Mouse (Mus musculus) G1E (cell line): ENCODE results near the gene Casc3.

ENCODE experiments used
- CTCF ChIP-seq: IDR thresholded peaks from 2 replicates; pipeline ENCODE4 v1.5.1; 2012; ENCODE audit warnings: low read depth, low read length, inconsistent platforms, mixed read lengths
- POLR2AphosphoS5 ChIP-seq: IDR thresholded peaks from 2 replicates; pipeline ENCODE4 v1.6.1; 2012; ENCODE audit warnings: low read depth, low read length, inconsistent platforms; ENCODE audit not compliant: insufficient replicate concordance

DNA sequence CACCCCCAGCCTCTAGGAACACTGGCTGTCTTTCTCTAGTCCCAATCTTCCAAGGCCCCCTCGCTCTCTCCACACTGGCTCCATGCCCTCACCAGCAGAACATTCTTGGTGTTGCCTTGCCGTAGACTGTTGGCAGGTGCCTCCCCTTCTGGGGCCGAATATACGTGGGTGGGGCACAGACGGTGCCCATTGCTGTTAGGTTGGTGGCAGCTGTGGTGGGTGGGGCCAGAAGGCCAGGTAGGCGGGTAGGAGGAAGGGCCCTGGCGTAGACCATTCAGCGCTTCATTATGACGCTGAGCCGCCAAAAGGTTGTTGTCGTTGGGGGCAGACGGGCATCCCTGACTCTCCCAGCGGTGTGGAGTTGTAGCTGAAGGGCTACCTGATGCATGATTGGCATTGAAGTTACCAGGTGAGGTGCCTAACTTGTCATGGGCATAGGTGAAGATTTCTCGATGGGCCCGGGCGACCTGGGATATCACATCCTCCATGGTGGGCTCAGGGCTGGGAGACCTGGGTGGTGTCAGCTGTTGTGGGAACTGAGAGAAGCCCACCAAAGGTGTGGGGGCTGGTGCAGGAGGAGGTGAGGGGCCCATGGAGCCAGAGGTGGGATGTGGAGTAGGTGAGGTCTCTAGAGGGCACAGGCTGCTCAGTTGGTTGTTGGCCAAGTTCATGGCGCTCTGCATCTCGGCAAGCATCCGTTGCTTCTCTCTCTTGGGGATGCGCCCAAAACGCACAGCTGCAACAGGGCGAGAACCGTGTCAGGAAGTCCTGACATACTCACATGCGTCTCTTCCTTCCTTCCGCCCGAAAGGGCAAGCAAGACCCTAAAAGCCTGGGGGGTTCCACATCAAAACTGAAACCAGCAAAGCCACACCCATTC is 34.4 kb upstream of the Casc3 start:
- TF ChIP-seq CTCF: no peak
- no peak for TF ChIP-seq POLR2AphosphoS5
